Mouse (Mus musculus) gastrocnemius, postnatal 25 days (tissue): ENCODE results near the gene Serpini1. TPM values are rescaled to one million over a fixed set of nuclear protein-coding genes. Genes with fewer than 3 reads are reported as not detected.

Experiments
- DNase-seq: peaks from one replicate; pipeline ENCODE4 v3.0.0; 2022
- long read RNA-seq, 2 experiments: library from polyadenylated mRNA; stranded (forward); transcript quantifications; one replicate each; pipeline ENCODE4 v2.0.0; 2021
- total RNA-seq, 2 experiments: library from RNA; stranded (reverse); gene quantifications; 1 replicate in 1 of 2; 2 replicates in 1 of 2; pipeline ENCODE4 v1.2.3; 2021

The Serpini1 gene
- total RNA-seq: under 1 TPM; 0.56 to 0.83 TPM
- long read RNA-seq, experiment 1: 0 reads
- long read RNA-seq, experiment 2, full-length matches to known transcripts: 1 of 1 reads
- long read RNA-seq, experiment 2, partial matches to known transcripts: 0 of 1 reads
- long read RNA-seq, experiment 2, other reads (novel, unspliced or antisense): 0 of 1 reads

DNA sequence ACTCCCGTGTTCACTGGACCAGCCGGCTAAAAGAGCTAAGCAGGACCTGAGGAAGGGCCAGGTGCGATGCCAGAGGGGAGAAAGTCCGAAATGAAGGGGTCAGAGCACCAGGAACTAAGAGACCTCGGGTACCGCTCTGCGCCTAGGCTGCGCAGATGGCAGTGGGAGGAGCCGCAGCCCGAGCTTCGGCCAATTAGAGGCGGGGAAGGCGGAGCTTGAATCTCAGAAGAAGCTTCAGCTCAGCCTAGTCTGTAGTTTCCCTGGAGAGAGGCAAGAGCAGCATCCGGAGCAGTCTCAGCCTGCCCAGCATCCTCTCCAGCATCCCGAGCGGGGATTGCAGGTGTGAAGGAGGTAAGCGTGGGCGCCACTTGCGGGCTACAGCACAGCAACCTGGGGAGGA lies at the start of gene Serpini1:
Gene Serpini1, plus strand, starts transcription at position 256 of the 400 bp plus-strand sequence.
- peak; percentile 89 for DNase-seq

DNA sequence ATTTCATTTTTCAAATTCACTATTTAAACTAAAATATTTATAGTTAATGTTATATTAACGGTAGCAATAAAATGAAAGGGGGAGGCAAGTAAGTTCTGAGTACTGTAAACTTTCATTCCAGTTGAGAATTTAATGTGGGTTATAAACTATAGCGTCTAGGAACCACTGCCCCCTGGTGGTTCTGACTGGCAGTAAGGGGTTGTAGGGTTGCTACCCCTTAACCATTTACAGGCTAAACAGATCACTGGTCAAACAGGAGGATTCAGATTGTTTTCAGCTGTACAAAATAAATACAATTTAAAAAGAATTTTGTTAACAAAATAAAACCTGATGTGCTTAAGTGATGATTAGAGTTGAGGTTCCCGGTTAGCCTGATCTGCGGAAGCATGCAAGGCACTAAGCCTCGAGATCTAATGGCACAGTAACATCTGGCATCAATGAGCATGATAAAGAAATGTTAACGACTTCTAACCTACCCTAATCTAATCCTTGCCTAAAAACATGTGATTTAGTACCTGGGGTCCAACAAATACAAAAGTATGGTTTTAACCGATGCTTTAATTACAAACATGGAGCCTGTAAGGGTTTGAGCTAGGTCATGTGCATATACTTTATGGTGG lies 39.6 kb upstream of the Serpini1 start:
- no peak for DNase-seq

GRCm38 (mm10) chr3:75521314-75521713 lies 36.0 kb upstream of the Serpini1 start:
- DNase-seq: no peak

- no peak for DNase-seq
Measured at GRCm38 (mm10) chr3:75522527-75522926, 34.8 kb upstream of the Serpini1 start.

GRCm38 (mm10) chr3:75531074-75531473 lies 26.3 kb upstream of the Serpini1 start:
- no peak for DNase-seq

GRCm38 (mm10) chr3:75534045-75534834 lies 23.1 kb upstream of the Serpini1 start:
- no peak for DNase-seq

GRCm38 (mm10) chr3:75541259-75541658 lies 16.1 kb upstream of the Serpini1 start:
- no peak for DNase-seq

GRCm38 (mm10) chr3:75542852-75543251 lies 14.5 kb upstream of the Serpini1 start:
- DNase-seq: no peak

DNA sequence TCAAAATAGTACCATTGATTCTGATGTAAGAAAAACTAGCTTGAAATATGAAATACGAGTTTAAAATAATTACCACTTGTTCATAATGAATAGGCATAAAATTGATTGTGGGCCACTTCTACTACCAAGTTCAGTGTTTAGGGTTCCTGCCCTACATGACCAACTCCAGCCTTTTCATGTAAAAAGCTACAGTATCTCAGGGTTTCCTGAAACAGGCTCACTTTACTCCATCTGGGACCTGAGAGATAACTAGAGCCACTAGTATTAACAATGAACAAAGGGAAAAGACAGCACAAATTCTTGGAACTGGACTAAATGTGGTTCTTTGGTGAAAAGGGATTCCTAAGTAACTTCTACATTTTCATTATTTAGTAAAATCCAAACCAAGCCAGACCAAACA lies 13.1 kb upstream of the Serpini1 start:
- DNase-seq: no peak

DNA sequence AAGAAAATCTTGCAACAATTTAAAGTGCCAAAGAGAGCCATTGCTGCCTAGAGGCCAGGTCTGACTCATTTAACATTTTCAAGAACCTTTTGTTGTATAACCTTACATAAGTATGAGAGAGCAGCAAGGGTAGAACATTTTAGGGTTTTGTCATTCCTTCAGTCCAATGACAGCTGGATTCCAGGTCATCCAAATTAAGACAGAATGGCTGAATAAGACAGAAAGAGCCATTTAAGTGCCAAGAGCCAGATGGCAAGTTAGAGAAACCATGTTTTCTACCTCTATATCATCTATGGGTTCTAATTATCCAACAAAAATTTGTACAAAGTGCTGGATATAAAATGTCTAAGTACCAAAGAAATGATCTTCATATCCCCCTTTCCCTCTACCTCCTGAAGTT lies 6.1 kb upstream of the Serpini1 start:
- DNase-seq: no peak

DNA sequence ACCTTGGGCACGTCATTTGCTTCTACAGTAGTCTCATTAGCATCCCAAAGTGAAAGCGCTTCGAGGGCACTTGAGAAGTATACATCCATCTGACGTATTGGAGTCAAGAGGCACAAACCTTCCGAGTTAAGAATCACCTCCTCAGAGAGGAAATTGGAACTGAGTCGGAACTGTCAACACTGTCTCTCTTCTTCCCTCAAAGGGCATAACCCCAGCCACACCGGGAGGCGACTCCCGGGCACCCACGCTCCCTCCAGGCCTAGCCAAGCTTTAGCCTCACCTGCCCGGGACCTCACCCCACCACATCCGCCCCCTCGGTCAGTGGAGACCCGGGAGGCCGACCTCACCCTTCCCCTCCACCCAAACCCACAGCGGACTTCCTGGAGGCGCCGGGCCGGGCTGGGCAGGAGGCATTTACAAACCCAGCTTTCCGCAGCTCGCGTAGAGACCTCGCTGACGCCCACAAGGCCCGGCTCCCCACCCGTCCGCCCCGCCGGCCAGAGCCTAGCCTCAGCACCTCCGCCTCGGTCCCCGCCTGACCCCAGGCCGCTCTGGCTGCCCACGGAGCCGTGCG lies 1.1 kb upstream of the Serpini1 start:
- no peak for DNase-seq

DNA sequence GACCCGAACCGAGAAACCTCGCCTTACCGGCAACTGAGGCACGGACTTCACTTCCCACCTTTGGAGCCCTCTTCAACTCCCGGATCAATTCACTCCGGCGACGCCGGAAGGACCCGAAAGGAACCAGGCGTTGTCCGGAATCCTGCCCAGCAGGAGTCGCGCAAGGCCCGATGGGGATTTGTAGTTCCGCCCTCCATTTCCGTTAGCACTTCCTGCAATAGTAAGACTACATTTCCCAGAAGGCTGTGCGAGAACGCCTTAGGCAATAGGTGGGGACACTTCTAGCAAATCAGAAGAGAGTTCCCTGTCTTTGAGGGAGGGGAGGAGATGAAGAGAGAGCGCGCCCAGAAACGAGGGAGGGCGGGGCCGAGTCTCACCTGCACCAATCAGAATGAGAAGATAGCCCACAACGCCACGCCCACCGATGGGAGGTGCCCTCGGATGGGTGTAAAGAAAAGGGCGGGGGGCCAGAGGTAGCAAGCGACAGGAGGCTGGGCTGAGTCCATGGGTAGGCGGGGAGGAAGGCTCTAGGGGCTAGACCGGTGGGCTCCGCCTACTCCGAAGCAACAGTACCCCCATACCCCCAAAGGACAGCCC lies 554 bp upstream of the Serpini1 start, which contains the start of gene Pdcd10:
Gene Pdcd10, minus strand, starts transcription at position 162 of the 597 bp plus-strand sequence.
- peak; percentile 99 for DNase-seq

DNA sequence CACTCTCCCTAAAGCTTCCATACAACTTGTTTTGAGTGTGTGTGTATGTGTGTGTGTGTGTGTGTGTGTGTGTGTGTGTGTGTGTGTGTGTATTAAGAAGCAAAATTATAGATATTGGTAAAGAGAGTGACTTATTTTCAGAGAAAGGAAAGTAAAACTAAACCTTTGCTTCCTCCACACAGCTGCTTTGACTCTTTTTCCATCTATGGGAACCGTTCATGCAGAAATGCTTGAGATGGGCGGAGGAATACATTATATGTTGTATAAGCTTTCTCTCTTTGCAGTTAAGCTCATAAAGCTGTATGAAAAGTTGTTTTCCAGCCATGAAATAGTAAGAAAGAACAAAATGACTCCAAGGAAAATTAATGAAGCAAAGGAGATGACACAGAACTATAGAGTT lies 16.7 kb downstream of the Serpini1 start:
- DNase-seq: no peak

- no peak for DNase-seq
Measured at GRCm38 (mm10) chr3:75575582-75575981, 18.2 kb downstream of the Serpini1 start.

DNA sequence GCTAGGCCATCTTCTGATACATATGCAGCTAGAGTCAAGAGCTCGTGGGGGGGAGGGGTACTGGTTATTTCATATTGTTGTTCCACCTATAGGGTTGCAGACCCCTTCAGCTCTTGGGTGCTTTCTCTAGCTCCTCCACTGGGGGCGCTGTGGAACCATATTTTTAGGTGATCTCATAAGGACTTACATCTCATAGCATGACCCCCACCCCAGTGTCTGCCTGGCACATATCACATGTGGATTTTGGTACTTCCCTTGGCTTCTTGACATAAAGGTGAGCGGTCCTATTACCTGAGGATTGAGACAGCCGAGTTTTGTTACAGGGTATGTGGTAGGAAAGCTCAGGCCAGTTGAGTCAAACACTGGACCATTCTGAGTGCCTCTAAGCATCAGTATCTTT lies 22.0 kb downstream of the Serpini1 start:
- no peak for DNase-seq

GRCm38 (mm10) chr3:75583293-75583692 lies 25.9 kb downstream of the Serpini1 start:
- no peak for DNase-seq

GRCm38 (mm10) chr3:75584898-75585297 lies 27.6 kb downstream of the Serpini1 start:
- DNase-seq: no peak

DNA sequence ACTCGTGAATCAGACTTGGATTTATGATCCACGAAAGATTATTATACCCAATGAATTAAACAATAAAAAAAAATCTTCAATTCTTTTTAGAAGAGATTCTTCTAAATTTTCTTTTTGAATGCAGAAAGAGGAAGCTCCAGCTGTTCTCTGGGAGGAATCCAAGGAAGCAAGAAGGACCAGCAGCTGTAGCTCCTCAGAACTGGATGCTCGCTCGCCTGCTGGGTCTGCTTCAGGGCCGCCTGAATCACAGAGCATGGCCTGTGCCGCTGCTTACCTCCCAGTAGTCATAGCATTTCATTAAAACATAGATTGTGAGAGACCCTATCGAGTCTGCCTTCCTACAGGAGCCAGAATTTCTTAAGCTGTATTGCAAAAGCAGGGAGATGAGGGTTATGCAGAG lies 53.7 kb downstream of the Serpini1 start:
- DNase-seq: no peak

- DNase-seq: no peak
Measured at GRCm38 (mm10) chr3:75624627-75625026, 67.3 kb downstream of the Serpini1 start.

GRCm38 (mm10) chr3:75630988-75631615 lies 73.8 kb downstream of the Serpini1 start:
- DNase-seq: no peak

DNA sequence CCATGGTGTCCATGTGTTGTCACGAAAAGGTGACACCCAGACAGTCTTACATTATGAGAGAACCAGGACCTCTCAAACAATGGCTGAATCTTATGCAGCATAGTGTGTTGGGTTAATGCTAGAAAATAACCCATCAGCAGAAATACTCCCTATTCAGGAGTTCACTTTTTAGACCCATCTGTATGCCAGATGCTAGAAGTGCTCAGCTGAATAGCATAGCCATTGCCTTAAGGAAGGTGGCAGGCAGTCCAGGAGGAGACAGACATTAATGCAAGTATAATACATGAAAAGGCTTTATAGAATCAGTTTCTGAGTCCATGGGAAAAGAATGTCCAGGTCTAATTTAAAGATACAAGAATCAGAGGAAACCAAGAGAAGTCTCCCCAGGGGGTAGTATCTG lies 75.9 kb downstream of the Serpini1 start:
- no peak for DNase-seq

- no peak for DNase-seq
Measured at GRCm38 (mm10) chr3:75633635-75634034, 76.3 kb downstream of the Serpini1 start.
